Mouse (Mus musculus) midbrain, postnatal 0 days (tissue): ENCODE data around the gene Map9. TPM values are rescaled to one million over a fixed set of nuclear protein-coding genes. Genes with fewer than 3 reads are reported as not detected.
A peak's percentile ranks its signal among the peaks of the same experiment; 100 is the strongest.
"Not testable (repeated sequence)": the region's sequence is repeated elsewhere in the genome, so short reads cannot be mapped to it uniquely, and the experiment has no call there.

Source experiments
- ATAC-seq: fragments of 200-750 bp; cut with Nextera tagmentation; 2 replicates; pipeline ENCODE4 v1.8.0; 2017; ENCODE audit warnings: moderate number of reproducible peaks, mild to moderate bottlenecking, moderate TSS enrichment, moderate library complexity; ENCODE audit not compliant: low FRiP score
- DNase-seq: peaks from one replicate; pipeline ENCODE4 v3.0.0-alpha.2; 2015; ENCODE audit warnings: low spot score
- H3K27ac ChIP-seq: fragments of 300-500 bp; sonication (generic); 2 replicates; pipeline ENCODE4 v1.5.1; 2014; ENCODE audit warnings: low read depth, mild to moderate bottlenecking, low read length, mixed read lengths
- H3K27me3 ChIP-seq: fragments of 300-500 bp; sonication (generic); 2 replicates; pipeline ENCODE4 v1.6.1; 2014; ENCODE audit warnings: low read length, control low read depth, mixed read lengths; ENCODE audit not compliant: insufficient read depth
- H3K36me3 ChIP-seq: fragments of 300-500 bp; sonication (generic); 2 replicates; pipeline ENCODE4 v1.6.1; 2014; ENCODE audit warnings: low read length, control low read depth, mixed read lengths; ENCODE audit not compliant: insufficient read depth
- H3K4me1 ChIP-seq: fragments of 300-500 bp; sonication (generic); 2 replicates; pipeline ENCODE4 v1.6.1; 2014; ENCODE audit warnings: mild to moderate bottlenecking, control low read depth, antibody characterized with exemption, low read length, mixed read lengths; ENCODE audit not compliant: insufficient read depth
- H3K4me2 ChIP-seq: fragments of 300-500 bp; sonication (generic); 2 replicates; pipeline ENCODE4 v1.6.1; 2014; ENCODE audit warnings: low read depth, mild to moderate bottlenecking, low read length, mixed read lengths; ENCODE audit not compliant: poor library complexity, severe bottlenecking
- H3K4me3 ChIP-seq: fragments of 300-500 bp; sonication (generic); 2 replicates; pipeline ENCODE4 v1.5.1; 2014; ENCODE audit warnings: low read depth, mild to moderate bottlenecking, low read length, moderate library complexity
- H3K9ac ChIP-seq: fragments of 300-500 bp; sonication (generic); replicated peaks from 2 replicates; pipeline ENCODE4 v1.6.1; 2014; ENCODE audit warnings: mild to moderate bottlenecking, low read length, moderate library complexity, mixed read lengths; ENCODE audit not compliant: poor library complexity, severe bottlenecking
- H3K9me3 ChIP-seq: fragments of 300-500 bp; sonication (generic); 2 replicates; pipeline ENCODE4 v1.6.1; 2016; ENCODE audit warnings: low read length, control low read depth
- CTCF ChIP-seq: IDR thresholded peaks from 2 replicates; pipeline ENCODE4 v1.5.1; 2016; ENCODE audit warnings: antibody characterized with exemption, mild to moderate bottlenecking
- WGBS: fragments of 180-500 bp; shearing (Covaris S2); extraction: QIAGEN DNeasy Blood & Tissue Kit; methylation state at CpG from one replicate; pipeline ENCODE4 v1.1.7; 2014; 5-methylcytosine and 5-hydroxymethylcytosine counted together
- polyA plus RNA-seq: library from polyadenylated mRNA; unstranded; fragments of >200 nt; fragmentation: Nextera tagmentation; extraction: Ambion mirVana; gene quantifications from 2 replicates; pipeline ENCODE4 v1.2.1, GENCODE M21; 2015
- total RNA-seq: library from RNA; depleted of rRNA; stranded (reverse); fragments of >200 nt; gene quantifications from 2 replicates; pipeline ENCODE4 v1.2.3, GENCODE M21; 2014; rRNA removed

Gene Map9
- total and polyA plus RNA-seq, 2 experiments from 2014 or later = 84.6 to 174 TPM

GRCm38 (mm10) chr3:82417958-82418357, 60.1 kb downstream of the Map9 start:
- no peak overlapping the region for H3K27ac ChIP-seq
- H3K27me3 ChIP-seq = no peaks in the 10 kb centered on the region
- ATAC-seq = no peak
- no peak overlapping the region for H3K9ac ChIP-seq
- no peak for TF ChIP-seq CTCF
- no peaks in the 10 kb centered on the region for H3K4me1 ChIP-seq
- H3K4me3 ChIP-seq = no peak overlapping the region
- no peak overlapping the region for H3K4me2 ChIP-seq
- DNase-seq = no peak
- no peaks in the 10 kb centered on the region for H3K9me3 ChIP-seq
- H3K36me3 ChIP-seq = no peaks in the 10 kb centered on the region
- 83% methylated on average over 3 of the region's 3 CpGs for WGBS

DNA sequence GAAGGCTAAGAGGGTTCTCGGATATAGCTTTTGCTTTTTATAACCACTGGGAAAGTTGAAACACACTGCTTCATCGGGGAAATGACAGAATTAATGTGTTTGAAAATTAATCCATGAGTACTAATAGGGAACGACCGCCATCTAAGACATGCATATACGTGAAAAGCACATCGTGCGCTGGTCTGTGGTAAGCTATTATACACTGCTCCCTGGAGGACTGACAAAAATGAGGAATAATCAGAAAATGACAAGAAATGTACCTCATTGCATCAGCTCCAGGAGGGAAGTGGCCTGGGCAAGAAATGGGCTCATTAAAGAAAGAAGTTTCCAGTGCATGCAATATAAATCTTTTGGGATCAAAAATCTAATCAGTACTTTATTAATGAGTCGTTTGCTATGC, 77.5 kb downstream of the Map9 start:
- Histone ChIP-seq H3K4me2 (no peak overlapping the region), H3K4me1 (no peaks in the 10 kb centered on the region), H3K27ac (no peak overlapping the region), H3K9ac (no peak overlapping the region), H3K4me3 (no peak overlapping the region), H3K36me3 (no peaks in the 10 kb centered on the region), H3K27me3 (no peaks in the 10 kb centered on the region), H3K9me3 (no peaks in the 10 kb centered on the region)
- no peak for ATAC-seq
- no peak for TF ChIP-seq CTCF
- 83% methylated on average over 8 of the region's 8 CpGs for WGBS
- no peak for DNase-seq

DNA sequence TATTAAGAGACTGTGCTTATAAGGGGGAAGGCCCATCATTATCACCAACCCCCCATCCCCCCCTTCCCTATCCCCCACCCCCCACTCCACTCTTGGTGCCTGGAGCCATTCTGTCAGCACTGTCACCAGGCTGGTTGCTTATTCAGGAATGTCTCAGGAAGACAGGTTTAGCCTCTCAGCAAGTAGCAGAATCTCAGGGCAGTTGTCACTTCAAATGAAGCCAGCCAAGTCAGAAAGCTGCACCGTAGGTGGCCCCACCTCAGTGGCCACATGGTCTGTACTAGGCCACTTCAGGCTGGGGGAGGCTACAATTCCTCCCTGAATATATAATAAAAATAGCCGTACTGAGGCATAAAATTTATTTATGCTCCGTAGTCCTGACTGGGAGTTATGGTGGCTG, 83.1 kb downstream of the Map9 start:
- Histone ChIP-seq H3K9me3 (no peaks in the 10 kb centered on the region), H3K4me3 (no peak overlapping the region), H3K27me3 (no peaks in the 10 kb centered on the region), H3K36me3 (no peaks in the 10 kb centered on the region), H3K4me1 (no peaks in the 10 kb centered on the region), H3K9ac (no peak overlapping the region), H3K27ac (no peak overlapping the region), H3K4me2 (no peak overlapping the region)
- TF ChIP-seq CTCF = no peak
- ATAC-seq (no peak), DNase-seq (peak; percentile 25)
- WGBS = 51% methylated on average over 3 of the region's 3 CpGs

DNA sequence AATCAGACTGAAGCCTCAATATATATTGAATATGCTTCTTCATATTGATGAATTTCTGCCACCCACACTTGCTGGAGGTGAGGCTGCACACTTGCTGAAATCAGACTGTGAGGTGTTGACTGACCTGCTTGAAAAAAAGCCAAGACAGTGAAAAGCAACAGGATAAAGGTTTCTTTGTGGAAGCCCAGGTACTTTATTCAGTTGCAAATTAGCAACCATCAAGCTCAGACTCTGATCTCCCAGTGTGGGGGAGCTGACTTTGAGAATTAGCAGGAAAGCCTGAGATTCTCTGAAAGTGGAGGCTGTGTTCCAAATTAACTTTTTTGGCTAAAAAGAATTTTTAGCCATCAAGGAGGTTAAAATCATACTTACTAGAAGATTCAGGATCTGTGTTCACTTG, 83.8 kb downstream of the Map9 start:
- H3K4me3 ChIP-seq, H3K4me2 ChIP-seq, H3K27ac ChIP-seq, H3K27me3 ChIP-seq, ATAC-seq, DNase-seq, H3K9me3 ChIP-seq, H3K9ac ChIP-seq, H3K4me1 ChIP-seq, H3K36me3 ChIP-seq: not testable (repeated sequence)

Other genes starting within 250 kb of the Map9 start
- 42.1 and 45.7 TPM in 2 replicates for gene Gucy1a1, start 212.3 kb upstream of the Map9 start, total RNA-seq
- 21.4 and 22.8 TPM in 2 replicates for gene Gucy1a1, start 212.3 kb upstream of the Map9 start, polyA plus RNA-seq
- gene Npy2r, start 190.0 kb downstream of the Map9 start, total RNA-seq = 2.1 and 2.6 TPM in 2 replicates
- 1.3 and 2.0 TPM in 2 replicates for gene Npy2r, start 190.0 kb downstream of the Map9 start, polyA plus RNA-seq